Mouse (Mus musculus): Measurements from ENCODE around the gene Cnn3. TPM values are rescaled to one million over a fixed set of nuclear protein-coding genes. Genes with fewer than 3 reads are reported as not detected.

The Cnn3 gene
- 720 and 793 TPM in 2 replicates for polyA plus RNA-seq (2015; fragmentation: Nextera tagmentation; extraction: Ambion mirVana)

GRCm38 (mm10) chr3:121425861-121426620, at the start of gene Cnn3:
Cnn3 (plus strand) TSS chr3:121426497.
- Histone ChIP-seq H3K4me3 (peak within 1 kb of the TSS; percentile 78), H3K27me3 (no peaks in the 10 kb centered on the region), H3K9me3 (no peaks in the 10 kb centered on the region), H3K4me2 (peak within 1 kb of the TSS; percentile 86), H3K36me3 (no peaks in the 10 kb centered on the region), H3K9ac (peak within 1 kb of the TSS; percentile 96), H3K4me1 (peaks cover 30% of the 10 kb centered on the region), H3K27ac (peak within 1 kb of the TSS; percentile 99)
- WGBS = under 1% methylated on average over 62 of the region's 66 CpGs
- ATAC-seq (ENCODE audit: insufficient number of reproducible peaks, low FRiP score, low TSS enrichment, low read depth) = peak; percentile 85

DNA sequence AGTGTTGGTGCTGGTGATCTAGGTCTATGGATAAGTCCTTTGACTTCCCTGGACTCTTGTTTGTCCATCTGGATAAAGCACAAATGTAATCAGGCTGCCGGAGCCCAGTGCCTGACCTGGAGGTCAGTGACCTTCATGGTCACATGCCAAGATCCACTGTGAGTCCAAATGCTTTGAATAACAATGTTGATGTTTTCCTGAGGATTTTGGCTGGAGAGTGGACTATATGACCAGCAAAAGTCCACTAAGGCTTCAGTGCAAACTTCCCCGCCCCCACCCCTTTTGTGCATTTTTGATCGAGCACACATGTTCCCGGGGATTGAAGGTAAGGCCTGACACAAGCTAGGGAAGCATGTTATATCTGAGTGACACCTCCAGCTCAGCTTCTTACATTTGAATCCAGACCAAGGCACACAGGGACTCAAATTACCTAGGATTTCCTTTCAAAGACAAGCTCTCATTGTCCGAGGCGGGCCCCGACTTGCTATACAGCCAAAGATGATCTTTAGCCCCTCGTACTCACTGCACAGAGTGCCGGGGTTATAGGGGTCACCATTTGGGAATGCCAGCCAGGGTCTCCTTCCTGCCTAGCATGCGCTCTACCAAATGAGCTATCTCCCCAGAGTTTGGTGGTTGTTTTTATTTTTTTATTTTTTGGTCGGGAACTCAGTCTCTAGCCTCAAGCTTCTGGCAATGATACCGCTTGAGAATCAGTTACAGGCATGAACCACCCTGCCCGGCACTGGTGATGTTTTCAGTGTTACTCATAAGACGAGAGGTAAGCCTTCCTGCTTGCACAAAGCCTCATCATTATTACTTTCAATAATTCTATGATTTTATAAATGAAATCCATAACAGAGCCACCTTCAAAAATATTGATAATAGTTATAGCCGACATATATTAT, 47.3 kb upstream of the Cnn3 start:
- Histone ChIP-seq H3K4me3 (no peak overlapping the region), H3K27me3 (no peaks in the 10 kb centered on the region), H3K4me2 (no peak overlapping the region), H3K9me3 (no peaks in the 10 kb centered on the region), H3K27ac (no peak overlapping the region), H3K9ac (no peak overlapping the region), H3K36me3 (no peaks in the 10 kb centered on the region), H3K4me1 (peaks cover 15% of the 10 kb centered on the region; the same call in 1 of the 2 replicates)
- no peak for ATAC-seq (ENCODE audit: insufficient number of reproducible peaks, low FRiP score, low TSS enrichment, low read depth)
- WGBS = 55% methylated on average over 15 of the region's 15 CpGs

- Histone ChIP-seq H3K4me1 (peaks cover 13% of the 10 kb centered on the region; the same call in 1 of the 2 replicates), H3K9me3 (no peaks in the 10 kb centered on the region), H3K27me3 (no peaks in the 10 kb centered on the region), H3K36me3 (no peaks in the 10 kb centered on the region), H3K4me2 (no peak overlapping the region), H3K9ac (no peak overlapping the region), H3K27ac (no peak overlapping the region), H3K4me3 (no peak overlapping the region)
- WGBS = 72% methylated on average over 5 of the region's 5 CpGs
- no peak for ATAC-seq (ENCODE audit: insufficient number of reproducible peaks, low FRiP score, low TSS enrichment, low read depth)
Measured at GRCm38 (mm10) chr3:121379699-121380098, 46.6 kb upstream of the Cnn3 start.

- no peak for ATAC-seq (ENCODE audit: insufficient number of reproducible peaks, low FRiP score, low TSS enrichment, low read depth)
- H3K4me2 ChIP-seq = no peak overlapping the region
- no peak overlapping the region for H3K9ac ChIP-seq
- H3K27ac ChIP-seq = no peak overlapping the region
- WGBS = 77% methylated on average over 3 of the region's 3 CpGs
- H3K27me3 ChIP-seq = no peaks in the 10 kb centered on the region
- H3K9me3 ChIP-seq = no peaks in the 10 kb centered on the region
- H3K4me1 ChIP-seq = peaks cover 25% of the 10 kb centered on the region
- no peaks in the 10 kb centered on the region for H3K36me3 ChIP-seq
- H3K4me3 ChIP-seq = no peak overlapping the region
Measured at GRCm38 (mm10) chr3:121387471-121388009, 38.8 kb upstream of the Cnn3 start.

GRCm38 (mm10) chr3:121389366-121389765, 36.9 kb upstream of the Cnn3 start:
- Histone ChIP-seq H3K27ac (peak overlapping the region; percentile 79), H3K27me3 (no peaks in the 10 kb centered on the region), H3K9me3 (no peaks in the 10 kb centered on the region), H3K4me2 (no peak overlapping the region), H3K9ac (no peak overlapping the region), H3K4me1 (peaks cover 25% of the 10 kb centered on the region), H3K36me3 (no peaks in the 10 kb centered on the region), H3K4me3 (no peak overlapping the region)
- 59% methylated on average over 8 of the region's 8 CpGs for WGBS
- no peak for ATAC-seq (ENCODE audit: insufficient number of reproducible peaks, low FRiP score, low TSS enrichment, low read depth)

DNA sequence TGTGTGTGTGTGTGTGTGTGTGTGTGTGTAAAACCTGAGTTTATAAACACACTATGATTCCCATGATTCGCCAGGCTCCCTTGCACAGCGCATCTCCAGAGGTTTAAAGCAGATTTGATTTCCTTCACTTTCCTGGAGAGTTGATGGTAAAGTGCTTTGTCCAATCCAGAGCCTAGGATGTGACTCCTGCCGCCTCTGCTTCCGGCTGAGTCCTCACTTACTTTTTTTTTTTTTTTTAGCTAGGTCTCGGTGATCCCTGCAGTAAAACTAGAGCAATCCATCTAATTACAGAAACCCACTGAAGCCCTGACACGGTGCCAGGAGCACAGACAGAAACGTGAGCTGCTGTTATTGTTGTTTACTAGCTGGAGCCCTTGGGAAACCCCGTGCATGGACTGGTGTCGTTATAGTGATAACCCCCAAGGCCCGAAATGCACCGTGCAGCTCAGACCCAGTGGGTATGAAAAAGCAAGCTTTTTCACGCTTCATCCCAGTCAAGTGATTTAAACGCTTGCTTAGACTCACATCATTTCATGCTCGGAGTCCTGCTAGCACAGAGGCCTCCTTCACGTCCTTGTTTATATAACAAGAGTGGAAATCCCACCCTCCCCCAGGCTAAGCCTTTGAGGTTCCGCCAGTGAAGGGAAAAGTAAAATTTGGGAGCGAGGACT, 36.3 kb upstream of the Cnn3 start:
- H3K4me1 ChIP-seq = peaks cover 25% of the 10 kb centered on the region
- ATAC-seq (ENCODE audit: insufficient number of reproducible peaks, low FRiP score, low TSS enrichment, low read depth) = peak; percentile 71; the same call in 1 of the 2 replicates
- H3K27ac ChIP-seq = peak overlapping the region; percentile 79
- H3K4me3 ChIP-seq = peak overlapping the region; percentile 4; the same call in 1 of the 2 replicates
- no peaks in the 10 kb centered on the region for H3K9me3 ChIP-seq
- no peaks in the 10 kb centered on the region for H3K27me3 ChIP-seq
- H3K4me2 ChIP-seq = peak overlapping the region; percentile 35
- H3K9ac ChIP-seq = no peak overlapping the region
- no peaks in the 10 kb centered on the region for H3K36me3 ChIP-seq
- WGBS = 14% methylated on average over 17 of the region's 17 CpGs

DNA sequence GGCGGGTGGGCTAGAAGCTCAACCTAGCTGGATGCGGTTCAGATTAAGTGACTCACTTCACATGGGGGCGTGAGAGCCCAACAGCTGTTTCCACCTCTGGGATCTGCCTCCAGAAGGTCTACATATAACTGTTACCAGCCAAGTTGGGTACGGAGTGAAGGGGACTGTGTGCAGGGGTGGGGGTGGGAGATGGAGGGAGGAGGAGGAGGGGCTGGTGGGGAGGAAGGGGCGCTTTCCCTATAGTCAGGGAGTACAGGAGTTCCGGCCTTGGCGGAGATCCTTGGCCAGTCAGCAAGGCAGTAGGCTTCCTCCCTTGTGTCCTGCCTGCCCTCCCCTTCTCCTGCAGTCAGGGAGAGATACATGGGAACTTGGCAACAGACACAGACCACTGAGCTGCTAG, 35.6 kb upstream of the Cnn3 start:
- Histone ChIP-seq H3K27me3 (no peaks in the 10 kb centered on the region), H3K36me3 (no peaks in the 10 kb centered on the region), H3K9me3 (no peaks in the 10 kb centered on the region), H3K4me2 (peak overlapping the region; percentile 35; the same call in 1 of the 2 replicates), H3K27ac (peak overlapping the region; percentile 79), H3K4me3 (no peak overlapping the region), H3K4me1 (peaks cover 25% of the 10 kb centered on the region), H3K9ac (no peak overlapping the region)
- WGBS = 20% methylated on average over 7 of the region's 7 CpGs
- peak; percentile 71 for ATAC-seq (ENCODE audit: insufficient number of reproducible peaks, low FRiP score, low TSS enrichment, low read depth)

GRCm38 (mm10) chr3:121395588-121396295, 30.6 kb upstream of the Cnn3 start:
- no peak overlapping the region for H3K27ac ChIP-seq

DNA sequence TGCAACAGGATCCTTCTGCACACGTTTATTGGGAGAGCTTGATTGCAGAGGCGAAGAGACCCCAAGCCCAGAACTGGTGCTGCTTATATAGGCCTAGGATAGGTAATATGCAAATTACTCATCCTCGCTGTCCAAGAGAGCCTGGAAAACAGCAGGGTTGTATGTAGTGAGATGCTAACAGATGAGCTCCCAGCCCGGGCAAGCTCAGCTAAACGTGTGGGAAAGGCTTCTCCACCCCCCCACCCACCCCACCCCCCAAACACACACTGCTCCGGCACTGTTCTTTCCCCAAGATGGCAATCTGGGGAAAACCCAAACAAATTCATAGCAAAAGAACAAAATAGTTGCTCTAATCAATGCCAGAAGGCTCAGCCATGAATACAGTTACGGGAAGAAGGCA, 29.7 kb upstream of the Cnn3 start:
- Histone ChIP-seq H3K4me2 (no peak overlapping the region), H3K9me3 (no peaks in the 10 kb centered on the region), H3K9ac (no peak overlapping the region), H3K27ac (no peak overlapping the region), H3K36me3 (no peaks in the 10 kb centered on the region), H3K27me3 (no peaks in the 10 kb centered on the region), H3K4me3 (no peak overlapping the region), H3K4me1 (peaks cover 4% of the 10 kb centered on the region)
- WGBS = 46% methylated on average over 7 of the region's 7 CpGs
- no peak for ATAC-seq (ENCODE audit: insufficient number of reproducible peaks, low FRiP score, low TSS enrichment, low read depth)

More at GRCm38 (mm10) chr3:121395588-121396295, 30.6 kb upstream of the Cnn3 start:
- WGBS = 75% methylated on average over 16 of the region's 16 CpGs
- Histone ChIP-seq H3K9ac (no peak overlapping the region), H3K4me3 (no peak overlapping the region), H3K4me2 (no peak overlapping the region), H3K27me3 (no peaks in the 10 kb centered on the region), H3K4me1 (peaks cover 12% of the 10 kb centered on the region), H3K9me3 (no peaks in the 10 kb centered on the region), H3K36me3 (no peaks in the 10 kb centered on the region)
- no peak for ATAC-seq (ENCODE audit: insufficient number of reproducible peaks, low FRiP score, low TSS enrichment, low read depth)

- H3K9me3 ChIP-seq = no peaks in the 10 kb centered on the region
- WGBS = 44% methylated on average over 6 of the region's 6 CpGs
- H3K36me3 ChIP-seq = no peaks in the 10 kb centered on the region
- no peak overlapping the region for H3K4me2 ChIP-seq
- H3K4me1 ChIP-seq = peaks cover 4% of the 10 kb centered on the region
- H3K27ac ChIP-seq = no peak overlapping the region
- ATAC-seq (ENCODE audit: insufficient number of reproducible peaks, low FRiP score, low TSS enrichment, low read depth) = no peak
- no peaks in the 10 kb centered on the region for H3K27me3 ChIP-seq
- H3K4me3 ChIP-seq = no peak overlapping the region
- H3K9ac ChIP-seq = no peak overlapping the region
Measured at GRCm38 (mm10) chr3:121397007-121397406, 29.3 kb upstream of the Cnn3 start.

- ATAC-seq (ENCODE audit: insufficient number of reproducible peaks, low FRiP score, low TSS enrichment, low read depth) = no peak
- no peak overlapping the region for H3K27ac ChIP-seq
- no peak overlapping the region for H3K4me3 ChIP-seq
- no peak overlapping the region for H3K9ac ChIP-seq
- no peaks in the 10 kb centered on the region for H3K36me3 ChIP-seq
- no peak overlapping the region for H3K4me2 ChIP-seq
- peaks cover 4% of the 10 kb centered on the region for H3K4me1 ChIP-seq
- H3K27me3 ChIP-seq = no peaks in the 10 kb centered on the region
- no peaks in the 10 kb centered on the region for H3K9me3 ChIP-seq
- WGBS = 71% methylated on average over 4 of the region's 4 CpGs
Measured at GRCm38 (mm10) chr3:121401384-121401783, 24.9 kb upstream of the Cnn3 start.
